ENCODE assay signal across 9 mouse cellular contexts in the genomic region with DNA sequence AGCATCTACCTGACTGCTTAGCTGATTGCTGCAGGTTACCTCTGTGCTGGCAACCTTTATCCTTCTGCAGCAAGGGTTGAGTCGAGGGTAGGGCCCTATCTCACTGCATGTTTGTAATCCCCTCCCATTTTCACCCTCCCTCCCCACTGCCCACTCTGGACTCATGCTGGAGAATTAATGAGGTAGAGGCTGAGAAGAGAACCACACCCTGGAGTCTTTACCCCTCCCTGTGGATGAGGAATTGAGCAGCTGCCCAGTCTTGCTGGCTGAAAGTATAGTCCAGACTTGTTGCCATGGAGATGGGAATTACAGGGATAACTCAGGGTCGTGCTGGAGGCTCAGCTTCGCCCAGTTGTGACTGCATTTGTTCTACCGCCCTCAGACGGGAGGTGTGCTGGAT. TPM values are rescaled to one million over a fixed set of nuclear protein-coding genes. Genes with fewer than 3 reads are reported as not detected.
DNase-seq lines count a peak whose midpoint lies in the region; ATAC-seq lines count a peak whose summit lies in the region.
"Had no signal": no experiment of that assay in that cellular context is flagged by ENCODE, and none has a peak within 500 bp of the region (broad histone marks: within the 10 kb centered on the region; RNA-seq: fewer than 3 reads in every experiment).

No protein-coding gene starts in this region.

- no peak overlapping the region for H3K4me2 ChIP-seq in embryonic facial prominence, embryonic 14.5 days (ENCODE audit: low read depth, low read length)
- H3K4me2 ChIP-seq: lung, embryonic 14.5 days had no signal

- H3K27me3 ChIP-seq in embryonic facial prominence, embryonic 14.5 days (replicated peaks; ENCODE audit: control insufficient read depth, insufficient read depth, low read length) = no peaks in the 10 kb centered on the region
- H3K27me3 ChIP-seq in heart, embryonic 10.5 days (ENCODE audit: insufficient read depth, poor library complexity, severe bottlenecking) = peaks cover 10% of the 10 kb centered on the region; the same call in 1 of the 2 replicates

- DNase-seq in layer of hippocampus, adult 9-11 months = peak; percentile 49
- DNase-seq in layer of hippocampus, postnatal 36 days = no peak
- DNase-seq in embryonic facial prominence, embryonic 14.5 days (ENCODE audit: low spot score) = peak; percentile 82
- peak; percentile 47 to 90 for DNase-seq in left cerebral cortex, postnatal 25 days (ENCODE audit: low spot score in 2 of 2)
- DNase-seq in right cerebral cortex, postnatal 14 days = peak; percentile 38
- no peak for DNase-seq in heart, embryonic 10.5 days (ENCODE audit: low spot score)
- DNase-seq in testis, postnatal 14 days (ENCODE audit: low spot score) = no peak
- no peak for DNase-seq in adrenal gland, postnatal 25 days
- DNase-seq: lung, embryonic 14.5 days had no signal

- ATAC-seq in embryonic facial prominence, embryonic 14.5 days (ENCODE audit: low read depth) = peak; percentile 87

- 20% methylated on average over 5 of the region's 5 CpGs for WGBS in embryonic facial prominence, embryonic 14.5 days
- WGBS in heart, embryonic 10.5 days = 34% methylated on average over 5 of the region's 5 CpGs

- H3K27ac ChIP-seq in embryonic facial prominence, embryonic 14.5 days (replicated peaks; ENCODE audit: low read depth, low read length) = no peak overlapping the region
- no peak overlapping the region for H3K27ac ChIP-seq in heart, embryonic 10.5 days

- H3K9ac ChIP-seq in embryonic facial prominence, embryonic 14.5 days (ENCODE audit: low read depth, low read length) = no peak overlapping the region
- H3K9ac ChIP-seq: lung, embryonic 14.5 days had no signal

- intact Hi-C loops in left cerebral cortex, postnatal 25 days (cut with DNase I) = no loop called here

- H3K4me3 ChIP-seq in embryonic facial prominence, embryonic 14.5 days (ENCODE audit: low read depth, low read length) = no peak overlapping the region
- H3K4me3 ChIP-seq in heart, embryonic 10.5 days = no peak overlapping the region

- H3K9me3 ChIP-seq in embryonic facial prominence, embryonic 14.5 days (ENCODE audit: control insufficient read depth, low read length) = no peaks in the 10 kb centered on the region
- no peaks in the 10 kb centered on the region for H3K9me3 ChIP-seq in heart, embryonic 10.5 days

- H3K36me3 ChIP-seq in embryonic facial prominence, embryonic 14.5 days (ENCODE audit: control insufficient read depth, insufficient read depth, low read length) = no peaks in the 10 kb centered on the region
- no peaks in the 10 kb centered on the region for H3K36me3 ChIP-seq in heart, embryonic 10.5 days

- no peaks in the 10 kb centered on the region for H3K4me1 ChIP-seq in embryonic facial prominence, embryonic 14.5 days (ENCODE audit: control insufficient read depth, insufficient read depth, low read length)
- H3K4me1 ChIP-seq in heart, embryonic 10.5 days = no peaks in the 10 kb centered on the region

RNA-seq across cellular contexts. Expression of gene Tmem63c, which starts 23.6 kb away (rescaled TPM):
- total RNA-seq in layer of hippocampus, postnatal 36 days (2021) = 10 to 100 TPM; 36.2 to 36.4 TPM
- polyA plus RNA-seq in embryonic facial prominence, embryonic 14.5 days (2014; fragmentation: Nextera tagmentation; extraction: Ambion mirVana) = 0.74 and 1.4 TPM in 2 replicates
- 10 to 100 TPM; 42.0 to 45.8 TPM for total RNA-seq in left cerebral cortex, postnatal 25 days (2021)
- polyA plus RNA-seq in heart, embryonic 10.5 days (2016; fragmentation: Nextera tagmentation; extraction: Ambion mirVana) = 0.10 TPM in 1 of 2 replicates, not detected in the other
- total RNA-seq in adrenal gland, postnatal 25 days (2021) = 0.71 and 1.5 TPM in 2 replicates
- polyA plus RNA-seq: lung, embryonic 14.5 days had no signal

RNA-seq across cellular contexts. Expression of gene Zdhhc22, which starts 54.5 kb away (rescaled TPM):
- total RNA-seq in layer of hippocampus, postnatal 36 days (2021) = 10 to 100 TPM in 1 of 2 experiments, 1 to 10 TPM in 1; 6.8 to 10.6 TPM
- 2.3 and 3.2 TPM in 2 replicates for polyA plus RNA-seq in embryonic facial prominence, embryonic 14.5 days (2014; fragmentation: Nextera tagmentation; extraction: Ambion mirVana)
- 10 to 100 TPM; 51.9 to 54.0 TPM for total RNA-seq in left cerebral cortex, postnatal 25 days (2021)
- not detected in 2 replicates for polyA plus RNA-seq in heart, embryonic 10.5 days (2016; fragmentation: Nextera tagmentation; extraction: Ambion mirVana)
- total RNA-seq in adrenal gland, postnatal 25 days (2021) = 0.86 and 1.9 TPM in 2 replicates
- polyA plus RNA-seq: lung, embryonic 14.5 days had no signal

RNA-seq across cellular contexts. Expression of gene Ngb, which starts 57.6 kb away (rescaled TPM):
- 1 to 10 TPM; 2.5 TPM for total RNA-seq in layer of hippocampus, postnatal 36 days (2021)
- 0.24 and 0.33 TPM in 2 replicates for polyA plus RNA-seq in embryonic facial prominence, embryonic 14.5 days (2014; fragmentation: Nextera tagmentation; extraction: Ambion mirVana)
- 1 to 10 TPM; 8.0 to 9.8 TPM for total RNA-seq in left cerebral cortex, postnatal 25 days (2021)
- polyA plus RNA-seq in heart, embryonic 10.5 days (2016; fragmentation: Nextera tagmentation; extraction: Ambion mirVana) = 0.11 and 0.29 TPM in 2 replicates
- total RNA-seq in adrenal gland, postnatal 25 days (2021) = 1.3 TPM in 2 replicates

Comparison
In these comparisons a context has a peak if more than half of its experiments do, and no peak if none do; other contexts are left out.
1. DNase-seq: peak in layer of hippocampus, adult 9-11 months (single experiment), embryonic facial prominence, embryonic 14.5 days (single experiment), left cerebral cortex, postnatal 25 days (2 of 2) and right cerebral cortex, postnatal 14 days (single experiment); none in layer of hippocampus, postnatal 36 days (0 of 2), heart, embryonic 10.5 days (single experiment), testis, postnatal 14 days (single experiment) and adrenal gland, postnatal 25 days (single experiment).
2. RNA of gene Tmem63c, which starts 23.6 kb away (total RNA-seq): 42.0 to 45.8 TPM in left cerebral cortex, postnatal 25 days and 36.2 to 36.4 TPM in layer of hippocampus, postnatal 36 days; 0.71 to 1.5 TPM in adrenal gland, postnatal 25 days; every median in the first group is over 10 times any median in the second.
3. RNA of gene Zdhhc22, which starts 54.5 kb away (total RNA-seq): 51.9 to 54.0 TPM in left cerebral cortex, postnatal 25 days; 6.8 to 10.6 TPM in layer of hippocampus, postnatal 36 days and 0.86 to 1.9 TPM in adrenal gland, postnatal 25 days; every median in the first group is over 4 times any median in the second.